Mouse (Mus musculus): Measurements from ENCODE around the gene Rab28.
"Not testable (repeated sequence)": the region's sequence is repeated elsewhere in the genome, so short reads cannot be mapped to it uniquely, and the experiment has no call there.

The Rab28 gene

GRCm38 (mm10) chr5:41708051-41708630 is at the start of gene Rab28:
Rab28 (minus strand) TSS chr5:41708157.
- in situ Hi-C loops (cut with MseI, MboI): no loop called here

- in situ Hi-C loops (cut with MseI, MboI): no loop called here
Observed at GRCm38 (mm10) chr5:41757338-41757737, 49.4 kb upstream of the Rab28 start.

- in situ Hi-C loops (cut with MseI, MboI): no loop called here
Observed at GRCm38 (mm10) chr5:41756396-41756795, 48.4 kb upstream of the Rab28 start.

GRCm38 (mm10) chr5:41755373-41755960 is 47.5 kb upstream of the Rab28 start:
- in situ Hi-C loops (cut with MseI, MboI): no loop called here

- in situ Hi-C loops (cut with MseI, MboI): no loop called here
Observed at GRCm38 (mm10) chr5:41754836-41755235, 46.9 kb upstream of the Rab28 start.

GRCm38 (mm10) chr5:41754226-41754775 is 46.3 kb upstream of the Rab28 start:
- in situ Hi-C loops (cut with MseI, MboI): no loop called here

GRCm38 (mm10) chr5:41752721-41753120 is 44.8 kb upstream of the Rab28 start:
- in situ Hi-C loops (cut with MseI, MboI): no loop called here

GRCm38 (mm10) chr5:41744898-41745780 is 37.2 kb upstream of the Rab28 start:
- in situ Hi-C loops (cut with MseI, MboI): no loop called here

GRCm38 (mm10) chr5:41744234-41744633 is 36.3 kb upstream of the Rab28 start:
- in situ Hi-C loops (cut with MseI, MboI): no loop called here

- in situ Hi-C loops (cut with MseI, MboI): no loop called here
Observed at GRCm38 (mm10) chr5:41738817-41739216, 30.9 kb upstream of the Rab28 start.

- in situ Hi-C loops (cut with MseI, MboI): no loop called here
Observed at GRCm38 (mm10) chr5:41737039-41737438, 29.1 kb upstream of the Rab28 start.

GRCm38 (mm10) chr5:41727017-41727416 is 19.1 kb upstream of the Rab28 start:
- in situ Hi-C loops (cut with MseI, MboI): no loop called here

GRCm38 (mm10) chr5:41725573-41725972 is 17.6 kb upstream of the Rab28 start:
- in situ Hi-C loops (cut with MseI, MboI): no loop called here

- in situ Hi-C loops (cut with MseI, MboI): no loop called here
Observed at GRCm38 (mm10) chr5:41707115-41708015, 592 bp downstream of the Rab28 start.

GRCm38 (mm10) chr5:41706777-41707114 is 1.2 kb downstream of the Rab28 start:
- in situ Hi-C loops (cut with MseI, MboI): no loop called here

- in situ Hi-C loops (cut with MseI, MboI): not testable (repeated sequence)
Observed at GRCm38 (mm10) chr5:41701085-41701484, 6.9 kb downstream of the Rab28 start.

- in situ Hi-C loops (cut with MseI, MboI): no loop called here
Observed at GRCm38 (mm10) chr5:41697958-41698357, 10.0 kb downstream of the Rab28 start.

GRCm38 (mm10) chr5:41685016-41685415 is 22.9 kb downstream of the Rab28 start:
- in situ Hi-C loops (cut with MseI, MboI): no loop called here

GRCm38 (mm10) chr5:41683976-41684375 is 24.0 kb downstream of the Rab28 start:
- in situ Hi-C loops (cut with MseI, MboI): no loop called here

- in situ Hi-C loops (cut with MseI, MboI): no loop called here
Observed at GRCm38 (mm10) chr5:41666012-41666411, 41.9 kb downstream of the Rab28 start.

- in situ Hi-C loops (cut with MseI, MboI): no loop called here
Observed at GRCm38 (mm10) chr5:41636793-41637192, 71.2 kb downstream of the Rab28 start.
